Mouse (Mus musculus): ENCODE measurements around the gene Sde2.
"Not testable (repeated sequence)": the region's sequence is repeated elsewhere in the genome, so short reads cannot be mapped to it uniquely, and the experiment has no call there.

Gene Sde2

GRCm38 (mm10) chr1:180889172-180889571 lies 38.2 kb downstream of the Sde2 start:
- no peak for DNase-seq

- DNase-seq: no peak
Measured at GRCm38 (mm10) chr1:180889841-180890240, 38.9 kb downstream of the Sde2 start.

GRCm38 (mm10) chr1:180892808-180893207 lies 41.9 kb downstream of the Sde2 start, which contains the start of gene Lefty2:
Gene Lefty2 (plus strand): TSS chr1:180893108.
- DNase-seq: no peak

- not testable (repeated sequence) for DNase-seq
Measured at GRCm38 (mm10) chr1:180894088-180894987, 43.4 kb downstream of the Sde2 start.

- peak; percentile 48 for DNase-seq
Measured at GRCm38 (mm10) chr1:180901107-180901506, 50.2 kb downstream of the Sde2 start.

GRCm38 (mm10) chr1:180902915-180903314 lies 52.0 kb downstream of the Sde2 start:
- no peak for DNase-seq

- DNase-seq: no peak
Measured at GRCm38 (mm10) chr1:180903666-180904038, 52.7 kb downstream of the Sde2 start.

GRCm38 (mm10) chr1:180904039-180904814 lies 53.3 kb downstream of the Sde2 start, which contains the start of gene Pycr2:
Gene Pycr2 (plus strand): TSS chr1:180904293.
- peak; percentile 95 for DNase-seq

- no peak for DNase-seq
Measured at GRCm38 (mm10) chr1:180904815-180905080, 53.8 kb downstream of the Sde2 start.

GRCm38 (mm10) chr1:180905307-180905706 lies 54.4 kb downstream of the Sde2 start:
- DNase-seq: no peak

- no peak for DNase-seq
Measured at GRCm38 (mm10) chr1:180905876-180906275, 54.9 kb downstream of the Sde2 start.

- no peak for DNase-seq
Measured at GRCm38 (mm10) chr1:180906461-180907147, 55.7 kb downstream of the Sde2 start.

- DNase-seq: no peak
Measured at GRCm38 (mm10) chr1:180911138-180911537, 60.2 kb downstream of the Sde2 start.

- no peak for DNase-seq
Measured at GRCm38 (mm10) chr1:180911653-180912287, 60.8 kb downstream of the Sde2 start.

GRCm38 (mm10) chr1:180912792-180913191 lies 61.9 kb downstream of the Sde2 start:
- no peak for DNase-seq

GRCm38 (mm10) chr1:180913797-180914196 lies 62.9 kb downstream of the Sde2 start:
- no peak for DNase-seq

- no peak for DNase-seq
Measured at GRCm38 (mm10) chr1:180916425-180916824, 65.5 kb downstream of the Sde2 start.

- DNase-seq: no peak
Measured at GRCm38 (mm10) chr1:180917053-180917452, 66.1 kb downstream of the Sde2 start.
